Mouse (Mus musculus): ENCODE data around the gene Zfp503. TPM values are rescaled to one million over a fixed set of nuclear protein-coding genes. Genes with fewer than 3 reads are reported as not detected.

Gene Zfp503
- polyA plus RNA-seq (2014; fragmentation: Nextera tagmentation; extraction: Ambion mirVana), result 0.67 and 1.6 TPM in 2 replicates

- peak within 1 kb of the TSS; percentile 10 to 14; a peak in 3 of 4 replicates for H3K27ac ChIP-seq (replicated peaks in 1 of 2; ENCODE audit: control insufficient read depth in 1 of 2, insufficient read depth in 1 of 2, low read depth in 2 of 2, low read length in 2 of 2)
- peak within 1 kb of the TSS; percentile 44 to 57 for H3K4me3 ChIP-seq (ENCODE audit: control insufficient read depth in 1 of 2, insufficient read depth in 1 of 2, low read depth in 1 of 2, low read length in 2 of 2)
- ATAC-seq (ENCODE audit: insufficient number of reproducible peaks, insufficient read depth, low FRiP score, low read depth), result no peak
- no peaks in the 10 kb centered on the region for H3K9me3 ChIP-seq (ENCODE audit: control insufficient read depth, low read length)
- 2% methylated on average over 37 of the region's 37 CpGs for WGBS
- peak within 1 kb of the TSS; percentile 59 for H3K9ac ChIP-seq (ENCODE audit: low read length)
- H3K4me1 ChIP-seq (ENCODE audit: control insufficient read depth in 2 of 2, insufficient read depth in 2 of 2, low read length in 2 of 2), result peaks cover 17 to 42% of the 10 kb centered on the region in 2 experiments
- peak within 1 kb of the TSS; percentile 90 for H3K4me2 ChIP-seq (ENCODE audit: low read length)
- peaks cover 73% of the 10 kb centered on the region for H3K27me3 ChIP-seq (ENCODE audit: control insufficient read depth, insufficient read depth, low read length)
- H3K36me3 ChIP-seq (ENCODE audit: control insufficient read depth, insufficient read depth, low read length), result no peaks in the 10 kb centered on the region
Measured at GRCm38 (mm10) chr14:21989291-21989913, at the start of gene Zfp503. Gene Zfp503 (minus strand): TSS chr14:21989601.

DNA sequence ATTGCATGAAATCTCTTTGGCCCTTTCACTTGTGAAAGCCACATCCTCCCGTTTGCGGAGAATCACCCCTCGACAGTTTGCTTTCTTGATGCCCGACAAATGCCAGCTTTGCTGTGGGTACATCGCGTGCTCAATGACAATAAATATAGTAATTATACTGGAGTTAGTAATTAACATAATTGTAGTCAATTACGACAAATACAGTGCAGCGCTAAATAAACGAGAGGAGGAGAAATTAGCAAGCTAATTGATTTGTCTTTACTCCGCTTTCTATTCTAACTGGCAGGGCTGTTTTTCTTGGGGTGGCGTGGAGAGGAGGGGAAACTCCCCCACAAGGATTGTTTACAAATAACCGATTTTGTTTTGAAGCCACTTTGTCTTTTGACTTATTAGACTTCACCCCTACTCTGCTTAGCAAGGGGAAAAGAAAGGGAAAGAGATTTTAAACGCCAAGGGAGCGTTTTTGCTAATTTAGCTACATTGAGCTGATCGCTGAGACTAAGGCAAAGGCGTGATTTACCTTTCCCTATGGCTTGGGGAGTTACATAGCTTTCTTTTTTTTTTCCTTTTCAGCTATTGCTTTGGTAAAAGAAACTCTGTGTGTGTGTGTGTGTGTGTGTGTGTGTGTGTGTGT, 48.2 kb upstream of the Zfp503 start:
- H3K9me3 ChIP-seq (ENCODE audit: control insufficient read depth, low read length), result no peaks in the 10 kb centered on the region
- H3K4me1 ChIP-seq (ENCODE audit: control insufficient read depth in 2 of 2, insufficient read depth in 2 of 2, low read length in 2 of 2), result peaks cover 2 to 5% of the 10 kb centered on the region in 2 experiments; a peak in 2 of 4 replicates
- H3K4me3 ChIP-seq (ENCODE audit: control insufficient read depth in 1 of 2, insufficient read depth in 1 of 2, low read depth in 1 of 2, low read length in 2 of 2), result no peak overlapping the region
- H3K36me3 ChIP-seq (ENCODE audit: control insufficient read depth, insufficient read depth, low read length), result no peaks in the 10 kb centered on the region
- 81% methylated on average over 16 of the region's 16 CpGs for WGBS
- no peak for ATAC-seq (ENCODE audit: insufficient number of reproducible peaks, insufficient read depth, low FRiP score, low read depth)
- no peak overlapping the region for H3K4me2 ChIP-seq (ENCODE audit: low read length)
- H3K9ac ChIP-seq (ENCODE audit: low read length), result no peak overlapping the region
- no peaks in the 10 kb centered on the region for H3K27me3 ChIP-seq (ENCODE audit: control insufficient read depth, insufficient read depth, low read length)
- H3K27ac ChIP-seq (replicated peaks in 1 of 2; ENCODE audit: control insufficient read depth in 1 of 2, insufficient read depth in 1 of 2, low read depth in 2 of 2, low read length in 2 of 2), result no peak overlapping the region

- Histone ChIP-seq H3K27me3 (ENCODE audit: control insufficient read depth, insufficient read depth, low read length) (no peaks in the 10 kb centered on the region), H3K36me3 (ENCODE audit: control insufficient read depth, insufficient read depth, low read length) (no peaks in the 10 kb centered on the region), H3K4me1 (ENCODE audit: control insufficient read depth in 2 of 2, insufficient read depth in 2 of 2, low read length in 2 of 2) (peaks cover 2 to 5% of the 10 kb centered on the region in 2 experiments; a peak in 2 of 4 replicates), H3K4me2 (ENCODE audit: low read length) (no peak overlapping the region), H3K27ac (replicated peaks in 1 of 2; ENCODE audit: control insufficient read depth in 1 of 2, insufficient read depth in 1 of 2, low read depth in 2 of 2, low read length in 2 of 2) (no peak overlapping the region), H3K9me3 (ENCODE audit: control insufficient read depth, low read length) (no peaks in the 10 kb centered on the region), H3K4me3 (ENCODE audit: control insufficient read depth in 1 of 2, insufficient read depth in 1 of 2, low read depth in 1 of 2, low read length in 2 of 2) (no peak overlapping the region), H3K9ac (ENCODE audit: low read length) (no peak overlapping the region)
- no peak for ATAC-seq (ENCODE audit: insufficient number of reproducible peaks, insufficient read depth, low FRiP score, low read depth)
- WGBS, result 92% methylated on average over 12 of the region's 12 CpGs
Measured at GRCm38 (mm10) chr14:22036802-22037497, 47.5 kb upstream of the Zfp503 start.

DNA sequence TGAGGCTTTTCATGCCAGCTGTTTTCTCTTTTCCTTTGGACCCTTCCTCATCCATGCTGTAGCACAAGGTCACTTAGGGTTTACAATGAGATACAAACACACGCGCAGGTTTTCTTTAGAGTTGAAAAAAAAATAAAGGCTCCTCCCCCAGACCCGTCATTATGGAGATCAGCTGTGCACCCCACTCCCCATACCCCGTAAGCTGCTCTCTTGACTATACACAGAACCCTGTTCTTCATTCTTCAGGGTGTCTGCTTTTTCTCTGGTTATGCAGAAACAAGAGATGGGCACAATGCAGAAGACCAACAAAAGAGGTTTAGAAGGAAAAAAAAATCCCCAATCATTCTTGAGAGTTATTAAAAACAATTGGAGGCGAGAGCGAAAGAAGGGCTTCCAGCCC, 46.9 kb upstream of the Zfp503 start:
- no peak overlapping the region for H3K4me3 ChIP-seq (ENCODE audit: control insufficient read depth in 1 of 2, insufficient read depth in 1 of 2, low read depth in 1 of 2, low read length in 2 of 2)
- WGBS, result 72% methylated on average over 6 of the region's 6 CpGs
- no peak overlapping the region for H3K4me2 ChIP-seq (ENCODE audit: low read length)
- ATAC-seq (ENCODE audit: insufficient number of reproducible peaks, insufficient read depth, low FRiP score, low read depth), result no peak
- H3K9ac ChIP-seq (ENCODE audit: low read length), result no peak overlapping the region
- H3K27ac ChIP-seq (replicated peaks in 1 of 2; ENCODE audit: control insufficient read depth in 1 of 2, insufficient read depth in 1 of 2, low read depth in 2 of 2, low read length in 2 of 2), result no peak overlapping the region
- H3K36me3 ChIP-seq (ENCODE audit: control insufficient read depth, insufficient read depth, low read length), result no peaks in the 10 kb centered on the region
- H3K9me3 ChIP-seq (ENCODE audit: control insufficient read depth, low read length), result no peaks in the 10 kb centered on the region
- H3K27me3 ChIP-seq (ENCODE audit: control insufficient read depth, insufficient read depth, low read length), result no peaks in the 10 kb centered on the region
- H3K4me1 ChIP-seq (ENCODE audit: control insufficient read depth in 2 of 2, insufficient read depth in 2 of 2, low read length in 2 of 2), result peaks cover 2 to 5% of the 10 kb centered on the region in 2 experiments; a peak in 2 of 4 replicates

DNA sequence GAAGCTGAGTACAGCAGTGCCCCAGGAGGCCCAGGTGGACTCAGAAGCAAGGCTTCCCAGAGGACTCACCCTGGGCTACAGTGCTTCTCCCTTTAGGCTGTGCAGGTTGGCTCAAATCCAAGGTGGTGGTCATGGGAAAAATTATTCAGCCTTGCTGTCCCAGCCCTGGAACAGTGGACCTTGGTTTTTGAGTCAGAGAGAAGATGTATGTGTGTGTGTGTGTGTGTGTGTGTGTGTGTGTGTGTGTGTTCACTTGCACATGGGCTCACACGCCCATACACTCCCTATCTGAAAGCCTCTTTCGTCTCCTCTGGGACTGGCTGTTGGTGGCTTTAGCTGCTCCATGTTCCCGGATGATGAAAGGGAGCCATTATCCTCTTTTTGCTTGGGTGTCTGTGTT, 46.5 kb upstream of the Zfp503 start:
- WGBS, result 56% methylated on average over 3 of the region's 3 CpGs
- ATAC-seq (ENCODE audit: insufficient number of reproducible peaks, insufficient read depth, low FRiP score, low read depth), result no peak
- Histone ChIP-seq H3K9me3 (ENCODE audit: control insufficient read depth, low read length) (no peaks in the 10 kb centered on the region), H3K4me2 (ENCODE audit: low read length) (no peak overlapping the region), H3K27ac (replicated peaks in 1 of 2; ENCODE audit: control insufficient read depth in 1 of 2, insufficient read depth in 1 of 2, low read depth in 2 of 2, low read length in 2 of 2) (no peak overlapping the region), H3K27me3 (ENCODE audit: control insufficient read depth, insufficient read depth, low read length) (no peaks in the 10 kb centered on the region), H3K4me3 (ENCODE audit: control insufficient read depth in 1 of 2, insufficient read depth in 1 of 2, low read depth in 1 of 2, low read length in 2 of 2) (no peak overlapping the region), H3K9ac (ENCODE audit: low read length) (no peak overlapping the region), H3K36me3 (ENCODE audit: control insufficient read depth, insufficient read depth, low read length) (no peaks in the 10 kb centered on the region), H3K4me1 (ENCODE audit: control insufficient read depth in 2 of 2, insufficient read depth in 2 of 2, low read length in 2 of 2) (peaks cover 2 to 5% of the 10 kb centered on the region in 2 experiments; a peak in 2 of 4 replicates)

DNA sequence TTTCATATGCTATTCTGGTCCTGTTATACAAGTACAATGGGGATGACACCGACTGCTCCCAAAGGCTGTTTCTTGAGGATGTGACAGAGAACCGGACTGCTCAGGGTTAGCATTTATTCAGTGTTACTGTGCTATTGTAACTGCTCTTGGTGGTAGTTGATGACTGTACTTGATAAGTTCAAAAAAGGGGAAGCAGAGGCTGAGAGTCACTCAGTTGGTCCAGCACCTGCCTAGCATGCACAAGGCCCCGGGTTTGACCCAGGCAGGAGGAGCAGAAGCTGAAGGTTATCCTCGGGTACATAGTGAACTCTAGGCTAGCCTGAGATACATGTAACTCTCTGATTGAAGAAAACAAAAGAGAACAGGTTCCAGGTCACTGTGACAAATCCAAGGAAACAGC, 34.1 kb upstream of the Zfp503 start:
- 70% methylated on average over 4 of the region's 4 CpGs for WGBS
- no peak for ATAC-seq (ENCODE audit: insufficient number of reproducible peaks, insufficient read depth, low FRiP score, low read depth)
- Histone ChIP-seq H3K27me3 (ENCODE audit: control insufficient read depth, insufficient read depth, low read length) (no peaks in the 10 kb centered on the region), H3K4me3 (ENCODE audit: control insufficient read depth in 1 of 2, insufficient read depth in 1 of 2, low read depth in 1 of 2, low read length in 2 of 2) (no peak overlapping the region), H3K36me3 (ENCODE audit: control insufficient read depth, insufficient read depth, low read length) (no peaks in the 10 kb centered on the region), H3K4me1 (ENCODE audit: control insufficient read depth in 2 of 2, insufficient read depth in 2 of 2, low read length in 2 of 2) (peaks cover 8 to 9% of the 10 kb centered on the region in 2 experiments; a peak in 1 of 4 replicates), H3K9ac (ENCODE audit: low read length) (no peak overlapping the region), H3K9me3 (ENCODE audit: control insufficient read depth, low read length) (no peaks in the 10 kb centered on the region), H3K27ac (replicated peaks in 1 of 2; ENCODE audit: control insufficient read depth in 1 of 2, insufficient read depth in 1 of 2, low read depth in 2 of 2, low read length in 2 of 2) (no peak overlapping the region), H3K4me2 (ENCODE audit: low read length) (no peak overlapping the region)

- Histone ChIP-seq H3K4me2 (ENCODE audit: low read length) (no peak overlapping the region), H3K9me3 (ENCODE audit: control insufficient read depth, low read length) (no peaks in the 10 kb centered on the region), H3K36me3 (ENCODE audit: control insufficient read depth, insufficient read depth, low read length) (no peaks in the 10 kb centered on the region), H3K9ac (ENCODE audit: low read length) (no peak overlapping the region), H3K4me3 (ENCODE audit: control insufficient read depth in 1 of 2, insufficient read depth in 1 of 2, low read depth in 1 of 2, low read length in 2 of 2) (no peak overlapping the region), H3K27me3 (ENCODE audit: control insufficient read depth, insufficient read depth, low read length) (peaks cover 3% of the 10 kb centered on the region), H3K4me1 (ENCODE audit: control insufficient read depth in 2 of 2, insufficient read depth in 2 of 2, low read length in 2 of 2) (peaks cover 8 to 9% of the 10 kb centered on the region in 2 experiments; a peak in 1 of 4 replicates), H3K27ac (replicated peaks in 1 of 2; ENCODE audit: control insufficient read depth in 1 of 2, insufficient read depth in 1 of 2, low read depth in 2 of 2, low read length in 2 of 2) (no peak overlapping the region)
- ATAC-seq (ENCODE audit: insufficient number of reproducible peaks, insufficient read depth, low FRiP score, low read depth), result no peak
- 8% methylated on average over 2 of the region's 2 CpGs for WGBS
Measured at GRCm38 (mm10) chr14:22020885-22021284, 31.5 kb upstream of the Zfp503 start.

Data from heart, embryonic 14.5 days (tissue).